Mouse (Mus musculus): ENCODE measurements around the gene Vwa8.

GRCm38 (mm10) chr14:78970621-78971020 lies 121.8 kb downstream of the Vwa8 start:
- no peak for TF ChIP-seq GATA1 (IDR thresholded peaks at IDR 0.05; ENCODE audit: low read length)
- TF ChIP-seq TAL1 (IDR thresholded peaks at IDR 0.05; ENCODE audit: low read length): no peak
